Mouse (Mus musculus) lung, postnatal 0 days (tissue): Measurements from ENCODE around the gene Stx1b.

Experiments
- CTCF ChIP-seq: IDR thresholded peaks from 2 replicates; pipeline ENCODE4 v1.5.1; 2016; ENCODE audit warnings: antibody characterized with exemption, mild to moderate bottlenecking
- EP300 ChIP-seq: IDR thresholded peaks from 2 replicates; pipeline ENCODE4 v1.6.1; 2016; ENCODE audit warnings: antibody characterized with exemption, mild to moderate bottlenecking, control low read depth

- TF ChIP-seq CTCF (no peak), EP300 (no peak)
Measured at GRCm38 (mm10) chr7:127797076-127797845, 27.1 kb downstream of the Stx1b start.
